Mouse (Mus musculus) embryonic fibroblast, embryonic 13.5 days (primary cell): ENCODE results near the gene Clstn2. TPM values are rescaled to one million over a fixed set of nuclear protein-coding genes. Genes with fewer than 3 reads are reported as not detected.

Source experiments
- H3K27ac ChIP-seq: 2 replicates; pipeline ENCODE4 v1.5.1; 2012; ENCODE audit warnings: low read length, control low read depth, inconsistent platforms; ENCODE audit not compliant: insufficient read depth
- H3K4me1 ChIP-seq: 2 replicates; pipeline ENCODE4 v1.6.1; 2011; ENCODE audit warnings: low read length; ENCODE audit not compliant: control insufficient read depth, insufficient read depth
- H3K4me3 ChIP-seq: 2 replicates; pipeline ENCODE4 v1.5.1; 2011; ENCODE audit warnings: mild to moderate bottlenecking, control low read depth, low read length; ENCODE audit not compliant: insufficient read depth
- CTCF ChIP-seq: IDR thresholded peaks from 2 replicates; pipeline ENCODE4 v1.5.1; 2011; ENCODE audit warnings: mild to moderate bottlenecking, control low read depth, low read length, moderate library complexity, borderline replicate concordance; ENCODE audit not compliant: insufficient read depth
- POLR2A ChIP-seq: IDR thresholded peaks from 2 replicates; pipeline ENCODE4 v1.6.1; 2011; ENCODE audit warnings: low read depth, mild to moderate bottlenecking, control low read depth, low read length, moderate library complexity
- polyA plus RNA-seq: library from polyadenylated mRNA; stranded (reverse); fragments of >200 nt; gene quantifications from 2 replicates; pipeline ENCODE4 v1.2.4, GENCODE M21; 2011; ENCODE audit warnings: low read depth; ENCODE audit not compliant: missing spikeins, insufficient read length

The Clstn2 gene
- polyA plus RNA-seq, 1 experiment: 7.6 TPM

DNA sequence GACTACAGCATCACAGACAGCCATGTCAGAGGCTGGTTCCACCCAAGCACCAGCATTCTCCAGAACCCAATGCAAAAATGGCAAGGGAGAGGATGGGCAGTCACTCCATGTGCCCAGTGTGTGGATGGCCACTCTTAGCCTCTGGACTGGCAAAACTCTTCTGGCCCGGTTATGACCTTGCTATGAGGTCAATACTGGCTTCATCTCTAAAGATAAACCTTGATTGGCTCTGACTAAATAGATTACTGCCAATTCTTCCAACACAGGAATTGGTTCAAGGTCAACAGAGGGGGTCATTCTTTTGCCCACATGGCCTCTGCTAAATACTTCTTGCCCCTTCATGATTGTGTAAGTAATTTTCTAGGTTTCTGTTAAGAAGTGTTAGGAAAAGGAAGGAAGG is 505.1 kb downstream of the Clstn2 start:
- no peak for TF ChIP-seq POLR2A
- TF ChIP-seq CTCF: no peak
- Histone ChIP-seq H3K4me3 (no peak overlapping the region), H3K27ac (no peak overlapping the region), H3K4me1 (no peaks in the 10 kb centered on the region)

GRCm38 (mm10) chr9:97527276-97527675 is 505.7 kb downstream of the Clstn2 start:
- Histone ChIP-seq H3K4me3 (no peak overlapping the region), H3K27ac (no peak overlapping the region), H3K4me1 (no peaks in the 10 kb centered on the region)
- no peak for TF ChIP-seq POLR2A
- no peak for TF ChIP-seq CTCF

GRCm38 (mm10) chr9:97525563-97525962 is 507.4 kb downstream of the Clstn2 start:
- Histone ChIP-seq H3K27ac (no peak overlapping the region), H3K4me1 (no peaks in the 10 kb centered on the region), H3K4me3 (no peak overlapping the region)
- TF ChIP-seq POLR2A: no peak
- TF ChIP-seq CTCF: no peak

- H3K4me1 ChIP-seq: no peaks in the 10 kb centered on the region
- H3K27ac ChIP-seq: no peak overlapping the region
- no peak for TF ChIP-seq CTCF
- TF ChIP-seq POLR2A: no peak
- no peak overlapping the region for H3K4me3 ChIP-seq
These were observed 508.1 kb downstream of the Clstn2 start for GRCm38 (mm10) chr9:97524861-97525260.

DNA sequence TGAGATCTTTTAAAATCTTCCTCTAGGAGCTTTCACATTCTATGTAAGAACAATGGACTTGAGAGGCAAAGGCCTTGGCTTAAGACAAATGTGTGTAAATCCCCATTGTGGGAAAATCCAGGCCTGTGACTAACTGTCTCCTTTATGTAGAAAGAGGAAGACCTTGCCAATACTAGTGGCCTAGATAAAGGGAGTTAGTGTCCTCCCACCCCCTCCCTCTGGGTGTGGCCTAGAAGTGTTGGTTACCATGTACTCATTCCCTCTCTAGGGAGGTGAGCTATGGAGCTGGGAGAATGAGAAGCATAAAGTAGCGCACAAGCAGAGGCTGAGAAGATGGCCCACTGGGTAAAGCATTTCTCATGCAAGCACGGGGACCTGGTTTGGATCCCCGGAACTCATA is 512.2 kb downstream of the Clstn2 start:
- no peak overlapping the region for H3K27ac ChIP-seq
- no peak for TF ChIP-seq CTCF
- no peak for TF ChIP-seq POLR2A
- no peaks in the 10 kb centered on the region for H3K4me1 ChIP-seq
- H3K4me3 ChIP-seq: no peak overlapping the region

DNA sequence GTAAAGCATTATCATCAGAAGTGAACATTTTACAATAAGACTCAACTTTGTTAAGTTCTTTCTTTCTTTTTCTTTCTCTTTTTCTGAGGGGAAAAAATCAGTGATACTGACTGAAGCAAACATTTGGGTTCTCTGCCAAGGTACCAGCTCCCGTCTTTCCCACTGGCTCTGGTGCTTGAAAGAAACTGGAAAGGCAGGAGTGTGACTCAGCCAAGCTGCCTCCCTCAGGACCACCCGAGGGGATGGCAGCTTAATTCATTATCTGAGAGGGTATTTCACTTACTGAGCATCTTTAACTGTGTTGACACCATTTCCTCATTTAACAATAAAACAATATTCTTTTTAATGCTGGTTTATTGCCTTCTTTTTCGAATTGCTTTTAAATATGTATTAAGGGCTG is 516.0 kb downstream of the Clstn2 start:
- TF ChIP-seq POLR2A: no peak
- no peak for TF ChIP-seq CTCF
- Histone ChIP-seq H3K27ac (no peak overlapping the region), H3K4me1 (no peaks in the 10 kb centered on the region), H3K4me3 (no peak overlapping the region)

DNA sequence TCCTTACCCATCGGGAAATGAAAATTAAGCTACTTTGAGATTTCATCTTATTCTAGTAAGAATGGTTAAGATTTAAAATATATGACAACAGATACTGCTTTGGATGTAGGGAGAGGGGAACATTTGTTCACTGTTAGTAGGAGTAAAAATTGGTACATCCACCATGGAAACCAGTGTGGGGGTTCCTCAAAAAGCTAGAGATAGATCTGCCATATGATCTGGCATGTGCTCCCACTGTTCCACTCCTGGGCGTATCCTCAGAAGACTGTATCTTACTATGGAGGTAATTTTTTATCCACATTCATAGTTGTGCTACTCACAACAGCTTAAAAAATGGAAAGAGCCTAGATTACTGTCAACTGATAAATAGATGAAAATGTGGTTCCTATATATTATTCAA is 518.3 kb downstream of the Clstn2 start:
- TF ChIP-seq POLR2A: no peak
- TF ChIP-seq CTCF: no peak
- no peak overlapping the region for H3K27ac ChIP-seq
- no peak overlapping the region for H3K4me3 ChIP-seq
- no peaks in the 10 kb centered on the region for H3K4me1 ChIP-seq

GRCm38 (mm10) chr9:97512282-97512850 is 520.6 kb downstream of the Clstn2 start:
- Histone ChIP-seq H3K4me1 (no peaks in the 10 kb centered on the region), H3K4me3 (no peak overlapping the region), H3K27ac (no peak overlapping the region)
- TF ChIP-seq CTCF (no peak), POLR2A (no peak)

DNA sequence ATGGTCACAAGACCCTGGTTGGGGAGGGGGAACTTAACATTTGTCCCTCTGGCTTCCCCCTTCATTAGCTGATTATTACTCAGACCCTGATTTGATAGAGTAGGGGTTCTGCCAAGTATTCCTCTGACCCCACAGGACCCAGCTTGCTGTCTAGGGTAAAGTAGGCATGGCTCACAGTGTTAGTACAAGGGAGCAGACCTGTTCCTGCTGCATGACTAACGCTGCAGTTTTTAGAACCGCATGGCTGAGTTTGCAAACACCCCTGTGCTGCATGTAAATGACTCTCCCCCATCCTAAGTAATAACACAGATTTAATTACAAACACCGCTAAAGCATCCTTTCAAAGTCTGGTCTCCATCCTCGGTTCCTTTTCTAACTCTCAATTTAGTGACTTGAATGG is 531.6 kb downstream of the Clstn2 start:
- no peak overlapping the region for H3K27ac ChIP-seq
- H3K4me1 ChIP-seq: no peaks in the 10 kb centered on the region
- TF ChIP-seq POLR2A (no peak), CTCF (no peak)
- no peak overlapping the region for H3K4me3 ChIP-seq

DNA sequence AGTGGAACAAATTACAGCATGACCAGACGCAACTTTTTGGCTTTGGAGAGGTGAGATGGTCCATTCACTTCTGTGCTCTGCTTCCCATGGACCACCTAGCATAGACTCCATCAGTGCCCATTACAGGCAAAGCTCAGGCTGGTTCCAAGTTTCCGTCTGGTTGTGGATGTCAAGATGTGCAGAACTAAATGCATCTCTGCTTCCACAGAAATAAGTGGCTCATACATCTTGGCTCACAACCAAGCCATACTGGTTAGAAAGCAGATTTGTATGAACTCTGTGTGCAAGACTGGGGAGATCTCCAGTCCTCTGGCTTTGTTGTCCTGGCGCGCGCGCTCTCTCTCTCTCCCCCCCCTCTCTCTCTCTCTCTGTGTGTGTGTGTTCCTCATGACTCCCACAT is 537.9 kb downstream of the Clstn2 start:
- Histone ChIP-seq H3K4me3 (no peak overlapping the region), H3K4me1 (no peaks in the 10 kb centered on the region), H3K27ac (no peak overlapping the region)
- TF ChIP-seq POLR2A (no peak), CTCF (no peak)

DNA sequence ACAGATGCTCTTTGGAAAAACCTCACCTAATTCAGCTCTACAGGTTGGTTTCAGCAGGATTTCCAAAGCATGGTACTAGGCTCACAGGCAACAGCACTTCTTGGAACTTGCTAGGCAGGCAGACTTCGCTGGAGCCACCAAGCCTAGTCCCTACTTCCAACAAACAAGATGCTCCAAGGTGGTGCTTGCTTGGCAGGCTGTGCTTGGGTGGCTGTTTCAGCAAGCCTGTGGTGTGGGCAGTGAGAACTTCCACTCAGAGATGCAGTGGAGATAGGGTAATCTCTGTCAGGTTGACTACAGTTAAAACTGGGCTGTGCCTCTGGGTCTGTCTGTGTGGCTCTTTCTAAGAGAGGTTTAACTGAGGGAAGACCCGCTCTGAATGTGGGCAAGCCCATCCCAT is 541.4 kb downstream of the Clstn2 start:
- Histone ChIP-seq H3K27ac (no peak overlapping the region), H3K4me1 (no peaks in the 10 kb centered on the region), H3K4me3 (no peak overlapping the region)
- TF ChIP-seq CTCF (no peak), POLR2A (no peak)
